Mouse (Mus musculus) liver, postnatal 0 days (tissue): Measurements from ENCODE around the gene 4632433K11Rik.

ENCODE experiments used
- CTCF ChIP-seq: sonication (generic); IDR thresholded peaks from 2 replicates; pipeline ENCODE4 v1.5.1; 2016; ENCODE audit warnings: antibody characterized with exemption, low read depth
- EP300 ChIP-seq: IDR thresholded peaks from 2 replicates; pipeline ENCODE4 v1.6.1; 2016; ENCODE audit warnings: antibody characterized with exemption, low read depth, mild to moderate bottlenecking

GRCm38 (mm10) chr7:5037467-5037866 lies 3.5 kb downstream of the 4632433K11Rik start:
- no peak for TF ChIP-seq EP300
- TF ChIP-seq CTCF = no peak
